Mouse (Mus musculus): ENCODE results near the gene Racgap1.

Gene Racgap1

DNA sequence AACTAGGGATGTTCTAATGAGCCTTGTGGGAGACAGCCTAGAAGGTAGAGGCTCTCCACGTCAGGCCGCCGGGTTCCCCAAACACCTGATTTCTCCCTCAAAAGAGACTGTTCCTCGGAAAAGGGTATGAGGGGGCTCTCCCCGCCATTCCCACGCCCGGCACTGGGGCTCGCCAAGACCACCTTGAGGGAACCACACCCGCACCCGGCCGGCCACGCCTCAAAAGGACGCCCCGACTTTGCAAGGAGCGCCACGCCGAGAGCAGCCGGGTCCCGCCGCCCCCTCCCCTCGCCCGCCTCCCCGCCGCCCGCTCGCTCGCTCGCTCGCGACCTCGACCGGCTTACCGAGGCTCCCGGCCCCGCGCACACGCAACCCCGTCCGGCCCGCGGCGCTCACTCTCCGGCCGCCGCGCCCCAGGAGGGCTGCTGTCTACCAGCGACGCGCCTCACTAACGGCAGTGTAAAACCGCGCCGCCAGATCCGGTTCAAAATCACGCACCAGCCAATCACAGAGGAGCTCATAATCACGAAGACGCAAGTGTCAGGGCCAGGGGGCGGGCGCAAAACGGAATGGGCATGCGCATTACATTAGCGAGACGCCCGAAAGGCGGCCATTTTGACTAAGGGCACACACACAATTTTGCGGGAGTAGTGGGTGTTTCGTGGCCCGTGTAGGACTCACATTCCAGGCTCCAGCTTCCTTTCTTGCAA is at the start of gene Racgap1:
Racgap1 (minus strand) TSS at position 494 of the 710 bp plus-strand sequence.
- DNase-seq (ENCODE audit: low spot score in 2 of 2), result peak; percentile 92 to 93

DNA sequence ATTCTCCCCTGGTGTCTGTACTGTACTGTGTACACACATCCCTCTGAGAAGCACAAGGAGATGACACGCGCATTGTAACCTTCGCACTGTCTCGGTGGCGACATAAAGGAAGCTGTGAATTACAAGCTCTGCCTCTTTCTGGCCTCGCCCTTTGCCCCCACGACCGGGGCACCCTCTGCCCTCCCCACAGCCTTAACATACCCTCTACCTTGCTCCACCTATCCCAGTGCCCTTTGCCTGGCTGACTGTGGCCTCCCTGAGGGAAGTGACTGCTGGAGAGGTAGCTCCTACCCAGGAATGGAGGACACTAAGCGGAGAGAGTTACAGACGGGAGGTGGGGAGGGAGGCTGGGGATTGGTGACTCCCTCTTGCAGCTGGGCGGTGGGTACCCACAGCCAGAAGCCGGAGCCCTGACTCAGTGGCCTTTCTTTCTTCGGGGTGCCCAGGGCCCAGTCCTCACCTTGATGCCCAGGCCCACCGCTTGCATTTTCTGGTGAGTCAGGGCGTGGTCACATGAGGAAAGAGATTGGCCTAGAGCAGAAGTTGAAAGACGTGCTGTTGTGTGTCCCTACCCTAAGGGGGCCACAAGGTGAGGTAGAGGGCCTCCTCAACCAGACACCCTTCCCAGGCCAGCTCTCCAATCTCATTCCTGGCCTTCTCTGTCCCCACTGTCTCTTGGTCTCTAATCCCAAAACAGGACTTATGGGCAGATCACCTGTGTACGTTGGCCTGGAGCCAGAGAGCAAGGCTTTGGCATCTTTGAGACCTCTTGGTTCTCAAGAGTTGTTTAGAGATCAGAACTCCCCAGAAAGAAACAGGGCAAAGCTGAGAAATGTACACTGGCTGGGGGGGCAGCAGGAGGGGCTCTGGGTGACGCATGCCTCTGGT is 49.0 kb upstream of the Racgap1 start:
- DNase-seq (ENCODE audit: low spot score in 2 of 2), result no peak

DNA sequence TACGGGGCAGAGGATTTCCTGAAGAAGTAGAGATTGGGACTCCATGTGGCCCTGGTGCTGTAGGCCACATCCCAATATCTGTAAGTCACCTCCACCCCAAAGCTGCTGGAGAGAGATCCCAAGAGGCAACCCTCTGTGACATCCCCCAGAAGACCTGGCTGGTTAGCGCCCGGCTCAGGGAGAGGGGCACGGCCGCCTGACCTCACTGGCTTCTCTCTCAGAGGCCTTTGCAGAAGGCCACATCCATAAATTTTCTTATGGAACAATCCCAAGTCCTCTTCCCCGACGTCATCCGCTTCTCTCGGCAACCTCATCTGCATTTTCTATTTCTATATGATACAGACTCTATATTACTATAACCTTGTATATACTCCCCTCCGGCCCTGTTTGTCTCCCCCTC is 48.3 kb upstream of the Racgap1 start:
- DNase-seq (ENCODE audit: low spot score in 2 of 2), result no peak

DNA sequence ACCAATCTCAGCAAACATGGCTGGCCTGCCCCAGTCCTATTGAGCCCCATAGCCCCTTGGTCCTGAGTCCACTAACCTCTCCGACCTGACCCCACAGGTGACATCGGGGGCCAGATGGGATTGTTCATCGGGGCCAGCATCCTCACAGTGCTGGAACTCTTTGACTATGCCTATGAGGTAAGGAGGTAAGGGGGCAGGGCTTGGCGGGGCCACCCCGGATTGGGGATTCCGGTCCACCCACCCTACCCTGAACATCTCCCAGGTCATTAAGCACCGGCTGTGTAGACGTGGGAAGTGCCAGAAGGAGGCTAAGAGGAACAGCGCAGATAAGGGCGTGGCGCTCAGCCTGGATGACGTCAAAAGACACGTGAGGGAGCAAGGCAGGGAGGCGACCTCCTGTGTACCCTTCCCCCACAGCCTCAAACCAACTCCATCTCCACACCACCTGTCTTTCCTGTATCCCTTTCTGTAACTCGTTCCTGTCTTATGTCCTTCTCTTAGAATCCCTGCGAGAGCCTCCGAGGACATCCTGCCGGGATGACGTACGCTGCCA is 47.2 kb upstream of the Racgap1 start:
- DNase-seq (ENCODE audit: low spot score in 2 of 2), result no peak

DNA sequence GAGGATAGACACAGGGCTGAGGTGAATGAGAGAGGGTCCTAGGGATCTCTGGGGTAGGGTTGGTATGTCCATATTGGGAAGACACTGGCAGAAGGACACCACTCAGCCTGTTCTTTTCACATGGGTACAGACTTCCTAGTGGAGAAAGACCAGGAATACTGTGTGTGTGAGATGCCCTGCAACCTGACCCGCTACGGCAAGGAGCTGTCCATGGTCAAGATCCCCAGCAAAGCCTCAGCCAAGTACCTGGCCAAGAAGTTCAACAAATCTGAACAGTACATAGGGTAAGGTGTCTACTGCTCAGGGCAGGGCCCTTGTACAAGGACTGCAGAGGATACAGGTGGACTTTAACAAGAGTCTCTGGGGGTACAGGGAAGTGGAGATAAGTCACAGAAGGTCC is 45.9 kb upstream of the Racgap1 start:
- DNase-seq (ENCODE audit: low spot score in 2 of 2), result no peak

DNA sequence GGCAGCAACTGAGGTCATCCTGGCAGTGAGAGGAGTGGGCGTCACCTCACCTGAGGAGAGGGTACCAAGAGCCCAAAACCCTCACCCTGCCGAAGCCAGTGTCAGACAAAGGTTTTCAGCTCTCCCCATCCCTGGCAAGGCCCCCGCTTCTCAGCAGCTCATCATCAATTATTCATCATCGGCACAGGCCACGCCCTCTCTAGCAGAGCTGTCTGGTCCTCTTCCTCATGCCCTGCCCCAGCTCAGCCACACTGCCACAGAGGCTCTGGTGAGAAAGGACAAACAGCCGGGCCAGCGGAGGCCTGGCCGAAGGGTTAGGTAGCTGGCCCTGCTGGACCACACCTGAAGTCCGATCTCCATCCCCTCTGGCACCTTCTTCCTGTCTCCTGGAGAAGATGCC is 40.5 kb upstream of the Racgap1 start:
- DNase-seq (ENCODE audit: low spot score in 2 of 2), result no peak

DNA sequence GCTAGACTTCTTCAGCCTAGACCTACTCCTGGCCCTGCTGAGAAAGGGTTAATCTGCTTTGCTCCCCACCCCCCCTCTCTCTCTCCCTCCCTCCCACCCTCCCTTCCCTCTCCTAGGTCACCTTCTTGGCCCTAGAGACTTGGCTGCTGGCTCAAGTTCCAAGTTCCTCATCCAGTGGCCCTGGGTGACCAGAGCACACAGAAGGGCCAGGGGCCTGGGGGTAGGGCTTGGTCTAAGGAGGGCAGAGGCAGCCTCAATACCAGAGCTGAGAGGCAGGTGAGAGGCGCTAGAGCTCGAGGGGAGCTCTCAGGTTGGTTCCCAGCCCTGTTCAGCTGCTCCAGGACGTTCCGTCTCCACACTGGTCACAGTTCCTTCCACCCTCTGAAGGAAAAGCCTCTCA is 39.5 kb upstream of the Racgap1 start:
- no peak for DNase-seq (ENCODE audit: low spot score in 2 of 2)

DNA sequence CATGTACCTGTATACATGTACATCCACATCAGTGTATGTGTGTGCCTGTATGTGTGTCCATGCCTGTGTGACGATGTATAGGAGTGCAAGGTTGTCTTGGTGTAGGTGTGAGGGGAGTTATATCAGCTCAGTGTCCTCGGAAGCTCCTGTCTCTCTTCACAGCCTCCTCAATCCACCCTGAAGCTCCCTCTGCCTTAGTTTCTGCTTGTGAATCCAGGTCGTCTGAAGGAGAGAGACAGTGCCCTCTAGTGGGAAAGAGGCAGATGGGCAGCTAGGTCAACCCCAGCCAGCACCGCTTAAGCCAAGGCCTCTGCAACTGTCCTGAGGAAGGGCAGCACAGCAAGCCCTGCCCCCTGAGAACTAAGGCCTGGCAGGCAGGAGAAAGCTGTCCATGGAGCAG is 37.3 kb upstream of the Racgap1 start:
- no peak for DNase-seq (ENCODE audit: low spot score in 2 of 2)

DNA sequence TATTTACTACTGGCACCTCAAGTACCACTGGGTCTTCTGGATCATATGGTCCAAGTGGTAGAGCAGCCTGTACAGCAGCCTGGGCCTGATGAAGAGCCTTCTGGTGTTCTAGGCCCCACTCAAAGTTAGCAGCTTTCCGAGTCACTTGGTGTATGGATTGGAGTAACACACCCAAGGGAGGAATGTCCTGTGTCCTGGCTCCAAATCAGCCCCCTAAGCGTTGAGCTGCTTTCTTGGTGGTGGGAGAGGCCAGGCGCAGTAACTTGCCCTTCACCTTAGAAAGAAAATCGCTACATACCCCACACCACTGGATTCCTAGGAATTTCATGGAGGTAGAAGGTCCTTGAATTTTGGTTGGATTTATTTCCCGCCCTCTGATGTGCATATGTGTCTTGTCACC is 32.7 kb upstream of the Racgap1 start:
- DNase-seq (ENCODE audit: low spot score in 2 of 2), result no peak

DNA sequence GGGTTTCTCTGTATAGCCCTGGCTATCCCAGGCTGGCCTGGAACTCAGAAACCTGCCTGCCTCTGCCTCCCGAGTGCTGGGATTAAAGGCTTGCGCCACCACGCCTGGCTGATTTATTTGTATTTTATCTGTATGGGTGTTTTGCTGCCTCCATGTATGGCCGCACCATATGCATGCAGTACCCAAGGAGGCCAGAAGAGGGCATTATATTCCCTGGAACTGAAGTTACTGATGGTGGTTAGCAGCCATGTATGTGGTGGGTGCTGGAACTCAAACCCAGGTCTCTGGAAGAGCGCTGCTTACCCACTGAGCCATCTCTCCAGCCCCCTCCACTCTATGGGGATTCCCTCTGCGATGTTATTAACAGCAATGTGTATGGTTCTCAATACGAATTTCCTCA is 31.4 kb upstream of the Racgap1 start:
- no peak for DNase-seq (ENCODE audit: low spot score in 2 of 2)

DNA sequence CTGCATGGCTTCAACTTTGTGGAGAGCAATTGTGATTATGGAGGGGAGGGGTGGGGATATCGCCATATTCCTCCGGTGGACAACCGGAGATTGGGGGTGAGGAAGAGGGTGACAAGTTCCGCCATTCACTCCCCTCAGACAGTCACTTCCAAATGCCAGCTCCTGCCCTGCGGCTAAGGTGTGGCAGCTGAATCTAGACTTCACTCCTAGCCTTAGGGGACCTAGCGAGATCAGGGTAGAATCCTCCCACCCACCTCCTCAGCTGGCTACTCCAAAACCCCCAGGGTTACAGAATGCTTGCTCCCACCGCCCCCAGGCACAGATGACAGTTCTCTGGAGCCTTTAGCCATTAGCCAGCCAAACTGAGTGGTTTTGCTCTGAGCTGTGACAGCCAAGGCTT is 27.6 kb upstream of the Racgap1 start:
- DNase-seq (ENCODE audit: low spot score in 2 of 2), result no peak

DNA sequence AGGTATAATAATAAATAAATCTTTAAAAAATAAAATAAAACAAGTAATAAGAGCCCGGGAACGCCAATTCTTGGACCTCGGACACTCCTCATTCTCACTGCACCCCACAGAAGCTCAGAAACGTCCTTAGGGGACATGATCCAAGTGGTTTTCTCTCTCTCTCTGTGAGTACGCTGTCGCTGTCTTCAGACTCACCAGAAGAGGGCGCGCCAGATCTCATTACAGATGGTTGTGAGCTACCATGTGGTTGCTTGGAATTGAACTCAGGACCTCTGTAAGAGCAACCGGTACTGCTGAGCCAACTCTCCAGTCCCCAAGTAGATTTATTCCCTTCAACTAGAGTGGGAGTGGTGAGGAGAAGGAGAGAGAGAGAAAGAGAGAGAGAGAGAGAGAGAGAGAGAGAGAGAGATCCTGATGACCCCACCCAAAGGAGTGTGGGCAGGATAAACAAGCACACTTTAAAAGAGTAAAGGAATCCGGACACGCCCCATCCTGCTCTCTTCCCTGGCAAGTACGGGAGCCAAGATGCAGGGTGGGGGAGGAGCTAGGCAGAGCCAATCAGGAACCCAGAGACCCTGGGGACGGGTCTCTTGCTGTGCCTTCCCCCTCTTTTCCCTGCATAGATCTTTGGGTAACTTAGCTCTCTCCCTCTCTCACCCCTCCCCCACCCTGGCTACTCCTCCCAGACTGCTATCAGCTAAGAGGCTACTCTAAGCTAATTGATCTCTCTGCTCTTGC is 26.8 kb upstream of the Racgap1 start:
- DNase-seq (ENCODE audit: low spot score in 2 of 2), result no peak

DNA sequence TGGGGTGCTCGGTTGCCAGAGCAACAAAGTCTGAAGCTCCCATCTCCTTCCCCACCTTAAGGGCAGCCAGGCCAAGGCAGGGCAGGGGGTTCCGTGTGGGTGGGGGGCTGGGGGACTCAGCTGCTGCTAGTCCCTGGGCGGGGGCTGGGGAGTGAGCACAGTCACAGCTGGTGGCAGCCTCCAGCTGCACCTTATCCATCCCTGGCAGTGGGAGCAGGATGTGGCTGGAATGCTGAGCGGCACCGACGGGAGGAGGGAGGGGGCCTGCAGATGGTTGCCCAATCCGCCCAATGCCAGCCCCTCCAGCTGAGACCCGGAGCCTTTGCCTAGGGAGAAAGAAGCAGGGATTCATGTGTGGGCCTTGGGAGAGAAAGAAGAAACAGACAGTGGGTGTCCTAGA is 25.6 kb upstream of the Racgap1 start:
- DNase-seq (ENCODE audit: low spot score in 2 of 2), result no peak

DNA sequence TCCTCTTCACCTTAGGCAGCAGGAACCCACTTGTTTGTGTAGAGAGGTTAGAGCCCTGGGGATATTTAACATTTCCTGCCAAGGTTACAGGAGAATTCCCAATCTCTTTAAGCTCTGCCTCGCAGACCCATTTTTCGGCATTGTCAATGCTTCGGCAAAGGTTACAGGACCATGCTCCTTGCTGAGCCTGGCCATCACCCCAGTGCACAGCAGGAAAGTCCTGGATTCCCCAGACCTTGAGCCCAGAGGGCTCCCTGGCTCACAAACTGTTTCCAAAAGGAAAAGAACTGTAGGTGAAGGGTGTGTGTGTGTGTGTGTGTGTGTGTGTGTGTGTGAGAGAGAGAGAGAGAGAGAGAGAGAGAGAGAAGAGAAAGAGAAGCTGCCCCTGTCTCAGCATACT is 23.4 kb upstream of the Racgap1 start:
- DNase-seq (ENCODE audit: low spot score in 2 of 2), result no peak

DNA sequence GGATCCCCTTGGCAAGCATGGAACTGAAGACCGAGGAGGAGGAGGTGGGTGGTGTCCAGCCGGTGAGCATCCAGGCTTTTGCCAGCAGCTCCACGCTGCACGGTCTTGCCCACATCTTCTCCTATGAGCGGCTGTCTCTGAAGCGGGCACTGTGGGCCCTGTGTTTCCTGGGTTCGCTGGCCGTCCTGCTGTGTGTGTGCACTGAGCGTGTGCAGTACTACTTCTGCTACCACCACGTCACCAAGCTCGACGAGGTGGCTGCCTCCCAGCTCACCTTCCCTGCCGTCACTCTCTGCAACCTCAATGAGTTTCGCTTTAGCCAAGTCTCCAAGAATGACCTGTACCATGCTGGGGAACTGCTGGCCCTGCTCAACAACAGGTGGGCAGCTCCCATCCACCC is 20.3 kb upstream of the Racgap1 start:
- no peak for DNase-seq (ENCODE audit: low spot score in 2 of 2)

DNA sequence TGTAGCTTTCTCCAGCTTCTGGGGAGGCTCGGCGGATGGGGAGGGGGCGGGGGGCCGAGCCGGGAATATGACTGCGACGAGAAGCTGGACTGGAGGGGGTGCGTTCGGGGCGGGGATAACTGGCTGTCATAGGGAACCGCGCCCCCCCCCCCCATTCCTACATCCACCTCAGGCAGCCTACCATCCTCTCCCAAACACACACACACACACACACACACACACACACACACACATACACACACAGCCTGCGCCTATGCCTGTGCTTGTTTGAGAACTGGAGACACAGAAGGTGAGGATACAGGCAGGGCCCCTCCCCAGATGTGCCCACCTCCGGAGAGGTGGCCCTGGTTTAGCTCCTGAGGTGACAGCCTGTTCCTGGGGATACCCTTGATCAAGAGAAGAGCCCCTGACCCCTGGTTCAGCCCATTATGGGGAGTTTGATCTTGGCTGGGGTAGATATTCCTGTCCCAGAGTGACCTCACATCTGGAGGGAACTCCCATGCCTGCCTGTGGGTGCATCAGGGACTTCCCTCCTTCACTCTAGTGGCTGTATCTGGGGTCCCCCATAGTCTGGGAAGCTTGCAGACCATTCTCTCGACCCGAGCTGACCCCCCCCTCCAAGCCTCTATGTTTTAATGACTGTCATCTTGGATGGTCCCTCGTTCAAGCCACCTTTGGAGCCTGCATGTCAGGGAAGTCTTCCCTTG is 19.7 kb upstream of the Racgap1 start:
- DNase-seq (ENCODE audit: low spot score in 2 of 2), result no peak

DNA sequence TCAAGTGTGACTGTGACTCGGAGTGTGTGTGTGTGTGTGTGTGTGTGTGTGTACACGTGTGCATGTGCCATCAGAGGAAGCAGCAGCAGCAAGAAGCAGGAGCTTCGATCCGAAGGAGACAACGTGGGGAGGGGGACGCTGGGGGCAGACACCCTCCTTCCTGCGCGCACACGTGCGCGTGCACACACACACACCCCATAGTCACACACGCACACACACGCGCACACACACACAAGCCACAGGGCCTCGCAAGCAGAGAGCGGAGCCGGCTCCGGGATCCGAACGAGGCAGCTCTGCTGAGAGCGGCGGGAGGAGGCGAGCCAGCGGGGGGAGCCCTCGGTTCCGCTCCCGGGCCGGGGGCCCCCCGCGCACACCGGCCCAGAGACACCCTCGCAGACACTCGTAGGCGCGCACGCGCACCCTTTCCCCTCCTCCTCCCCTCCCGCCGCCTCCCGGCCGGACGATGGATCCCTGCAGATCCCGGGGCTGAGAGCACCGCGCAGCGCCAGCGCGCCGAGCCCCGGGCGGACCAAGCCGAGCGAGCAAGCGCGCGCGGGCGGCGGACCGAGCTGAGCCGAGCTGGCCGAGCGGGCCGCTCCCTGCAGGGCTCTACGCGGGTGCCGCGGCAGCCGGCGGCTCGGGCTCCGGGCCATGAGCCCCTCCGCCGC is 18.8 kb upstream of the Racgap1 start, which contains the start of gene Asic1:
Asic1 (plus strand) TSS at position 215 of the 668 bp plus-strand sequence.
- DNase-seq (ENCODE audit: low spot score in 2 of 2), result peak; percentile 44 to 49

DNA sequence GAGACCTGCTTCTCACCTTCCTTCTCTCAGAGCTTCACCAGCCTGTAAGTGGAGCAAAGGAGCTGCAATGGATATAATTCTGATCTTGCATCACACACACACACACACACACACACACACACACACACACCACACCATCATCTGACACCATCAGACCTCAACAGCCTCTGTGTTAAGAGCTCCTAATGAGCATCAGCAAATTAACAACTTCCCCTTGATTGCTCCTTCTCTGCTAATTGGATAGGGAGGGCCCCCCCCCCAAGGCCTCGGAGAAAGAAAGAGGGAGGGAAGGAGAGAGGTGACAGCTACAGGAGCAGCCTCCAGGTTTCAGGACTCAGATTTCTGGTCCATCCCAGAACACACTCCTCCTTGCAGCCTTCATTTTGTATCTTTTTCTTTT is 17.9 kb upstream of the Racgap1 start:
- no peak for DNase-seq (ENCODE audit: low spot score in 2 of 2)

DNA sequence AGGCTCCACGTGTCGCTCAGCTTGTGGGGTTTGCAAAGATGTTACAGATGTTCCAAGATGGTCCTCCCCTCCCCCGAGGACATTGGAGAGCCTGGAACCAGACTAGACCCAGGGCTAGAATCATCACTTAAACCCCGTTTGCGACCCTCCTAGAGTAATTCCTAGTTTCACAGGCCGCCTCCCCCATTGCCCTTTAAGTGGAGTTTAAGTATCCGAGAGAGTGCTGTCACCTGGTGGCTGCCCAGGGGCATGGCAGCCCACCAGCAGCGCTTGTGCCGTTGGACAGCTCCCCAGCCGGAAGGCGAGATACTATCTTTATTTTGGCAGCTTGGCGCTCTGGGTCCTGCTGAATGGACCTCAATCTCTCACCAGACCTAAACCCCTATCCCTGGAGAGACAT is 17.4 kb upstream of the Racgap1 start:
- peak; percentile 29 to 69 for DNase-seq (ENCODE audit: low spot score in 2 of 2)

DNA sequence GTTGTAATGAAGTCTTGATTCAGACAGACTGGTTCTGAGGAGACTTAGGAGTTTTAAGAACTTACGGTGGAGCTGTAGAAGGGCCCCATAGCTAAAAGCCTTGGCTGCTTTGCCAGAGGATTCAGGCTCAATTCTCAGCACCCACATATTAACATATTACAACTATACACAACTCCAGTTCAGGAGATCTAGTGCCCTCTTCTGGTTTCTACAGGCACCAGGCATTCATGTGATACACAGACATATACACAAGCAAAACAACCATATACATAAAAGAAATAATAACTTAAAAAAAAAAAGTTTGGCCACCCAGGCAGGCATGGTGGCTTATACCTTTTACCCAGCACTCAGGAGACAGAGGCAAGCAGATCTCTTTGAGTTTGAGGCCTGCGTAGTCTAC is 16.1 kb upstream of the Racgap1 start:
- DNase-seq (ENCODE audit: low spot score in 2 of 2), result no peak
